Mouse (Mus musculus) bone marrow, adult 2 months (tissue): ENCODE data around the gene Megf11. TPM values are rescaled to one million over a fixed set of nuclear protein-coding genes. Genes with fewer than 3 reads are reported as not detected.

Experiments
- H3K27ac ChIP-seq: fragments of 200-500 bp; 2 replicates; pipeline ENCODE4 v1.5.1; 2012; ENCODE audit warnings: low read depth, mild to moderate bottlenecking, control low read depth, inconsistent platforms, low read length; ENCODE audit not compliant: control insufficient read depth, poor library complexity, insufficient read depth
- H3K4me1 ChIP-seq: fragments of 200-500 bp; 2 replicates; pipeline ENCODE4 v1.6.1; 2011; ENCODE audit warnings: low read length; ENCODE audit not compliant: control insufficient read depth, insufficient read depth
- H3K4me3 ChIP-seq: fragments of 200-500 bp; replicated peaks from 2 replicates; pipeline ENCODE3; 2011; ENCODE audit warnings: mild to moderate bottlenecking, low read depth, low read length, control low read depth; ENCODE audit not compliant: control insufficient read depth
- CTCF ChIP-seq: fragments of 200-500 bp; IDR thresholded peaks from 2 replicates; pipeline ENCODE4 v1.5.1; 2011; ENCODE audit warnings: low read length, control low read depth; ENCODE audit not compliant: control insufficient read depth, insufficient read depth
- POLR2A ChIP-seq: fragments of 200-500 bp; IDR thresholded peaks from 2 replicates; pipeline ENCODE4 v1.6.1; 2011; ENCODE audit warnings: low read depth, mild to moderate bottlenecking, control low read depth, low read length, borderline replicate concordance; ENCODE audit not compliant: control insufficient read depth
- WGBS: fragments of 180-500 bp; shearing (Covaris S2); methylation state at CpG from one replicate; pipeline ENCODE4 v1.1.7; 2018; 5-methylcytosine and 5-hydroxymethylcytosine counted together
- polyA plus RNA-seq: library from polyadenylated mRNA; stranded (reverse); fragments of >200 nt; gene quantifications from 2 replicates; pipeline ENCODE4 v1.2.4, GENCODE M21; 2011; ENCODE audit warnings: low replicate concordance; ENCODE audit not compliant: missing spikeins, insufficient read depth, insufficient read length

Gene Megf11
- polyA plus RNA-seq, 1 experiment = not detected

DNA sequence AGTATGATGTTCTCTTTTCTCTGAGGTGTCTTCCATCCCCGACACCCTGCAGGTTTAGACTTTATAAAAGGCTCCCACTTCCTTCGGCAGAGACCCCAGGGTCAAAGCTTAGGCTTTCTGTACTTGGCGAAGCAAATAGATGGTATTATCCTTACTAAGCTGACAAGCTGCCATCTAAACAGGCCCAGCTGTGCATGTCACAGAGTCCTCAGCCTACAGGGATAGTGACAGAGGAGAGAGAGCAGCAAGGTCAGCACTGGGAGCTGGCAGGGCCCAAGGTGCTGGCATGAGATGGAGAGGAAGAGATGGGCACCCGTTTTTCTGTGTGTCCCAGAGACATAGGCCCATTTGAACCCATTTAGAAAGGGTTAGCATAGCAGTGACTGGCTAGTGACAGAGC, 156.8 kb downstream of the Megf11 start:
- H3K4me1 ChIP-seq = no peaks in the 10 kb centered on the region
- 76% methylated on average over 4 of the region's 4 CpGs for WGBS
- TF ChIP-seq CTCF (no peak), POLR2A (no peak)
- H3K27ac ChIP-seq = no peak overlapping the region
- no peak overlapping the region for H3K4me3 ChIP-seq

DNA sequence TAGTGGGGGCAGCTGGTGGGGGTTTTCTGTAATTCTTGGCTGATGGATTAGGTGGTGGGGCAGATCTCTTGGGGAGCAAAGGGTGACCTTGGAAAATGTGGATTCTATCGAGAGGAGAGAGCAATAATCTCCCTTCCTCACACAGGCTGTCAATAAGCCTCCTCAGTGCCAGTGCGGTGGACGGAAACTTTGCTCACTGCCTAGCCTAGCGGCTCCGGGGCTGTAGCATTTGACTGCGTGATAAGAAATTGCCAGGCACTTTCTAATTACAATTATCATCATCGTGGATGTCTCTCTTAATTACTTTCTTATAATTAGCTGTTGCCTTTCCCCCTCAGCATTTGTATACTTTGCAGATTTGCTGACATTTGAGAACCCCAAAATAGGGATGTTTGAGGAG, 157.7 kb downstream of the Megf11 start:
- no peak overlapping the region for H3K4me3 ChIP-seq
- TF ChIP-seq POLR2A = no peak
- TF ChIP-seq CTCF = no peak
- H3K27ac ChIP-seq = no peak overlapping the region
- 54% methylated on average over 7 of the region's 7 CpGs for WGBS
- H3K4me1 ChIP-seq = no peaks in the 10 kb centered on the region

DNA sequence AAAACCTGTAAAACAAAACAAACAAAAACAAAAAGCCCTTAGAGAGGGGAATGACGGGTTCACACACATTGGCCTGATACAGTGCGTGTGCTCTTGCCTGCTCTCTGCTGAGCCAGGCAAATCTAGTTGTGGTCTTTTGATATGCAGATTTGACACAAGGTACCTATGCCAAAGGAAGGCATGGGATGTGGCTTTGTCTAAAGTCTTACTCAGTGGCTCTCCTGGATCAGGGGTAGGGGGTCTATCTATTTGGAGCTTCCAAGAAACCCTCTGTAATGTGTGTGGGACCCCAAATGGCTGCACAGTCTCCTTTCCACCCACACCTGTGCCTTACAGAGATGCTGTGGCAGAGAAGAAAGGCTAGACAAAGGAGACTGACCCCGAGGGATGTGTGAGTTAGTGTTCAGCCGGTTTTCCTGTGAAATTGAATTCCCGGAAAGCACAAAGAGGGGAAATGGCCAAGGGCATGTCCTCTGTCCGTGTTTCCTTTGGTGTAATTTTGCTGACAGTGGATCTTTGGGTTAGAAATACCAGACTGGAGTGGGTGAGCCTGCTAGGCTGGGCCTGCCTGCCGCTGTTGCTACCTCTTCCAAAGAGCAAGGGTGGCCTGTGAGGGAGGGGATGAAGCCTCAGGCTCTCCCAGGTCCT, 161.0 kb downstream of the Megf11 start:
- WGBS = 57% methylated on average over 7 of the region's 7 CpGs
- TF ChIP-seq POLR2A = no peak
- TF ChIP-seq CTCF = no peak

DNA sequence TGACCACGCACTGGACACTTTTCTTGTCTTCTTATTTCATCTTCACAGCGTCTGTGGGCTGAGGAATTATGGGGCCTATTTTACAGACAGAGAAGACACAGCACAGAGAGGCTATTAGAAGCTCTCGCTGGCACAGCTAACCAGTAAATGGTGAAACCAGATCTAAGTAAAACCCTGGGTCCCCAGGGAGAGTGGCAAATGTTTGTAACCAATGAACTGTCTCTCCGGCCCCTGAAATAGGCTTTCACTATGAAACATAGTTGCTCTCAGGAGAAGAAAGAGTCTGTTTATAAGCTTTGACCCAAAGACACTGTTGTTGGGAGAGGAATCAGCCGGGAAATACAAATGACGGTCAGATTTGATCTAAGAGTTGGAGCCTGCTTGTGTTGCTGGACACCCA, 162.9 kb downstream of the Megf11 start:
- Histone ChIP-seq H3K4me1 (no peaks in the 10 kb centered on the region), H3K4me3 (no peak overlapping the region), H3K27ac (no peak overlapping the region)
- 80% methylated on average over 6 of the region's 6 CpGs for WGBS
- no peak for TF ChIP-seq POLR2A
- TF ChIP-seq CTCF = no peak

More for the DNA sequence above, 161.0 kb downstream of the Megf11 start:
- Histone ChIP-seq H3K4me3 (no peak overlapping the region), H3K27ac (no peak overlapping the region), H3K4me1 (no peaks in the 10 kb centered on the region)

DNA sequence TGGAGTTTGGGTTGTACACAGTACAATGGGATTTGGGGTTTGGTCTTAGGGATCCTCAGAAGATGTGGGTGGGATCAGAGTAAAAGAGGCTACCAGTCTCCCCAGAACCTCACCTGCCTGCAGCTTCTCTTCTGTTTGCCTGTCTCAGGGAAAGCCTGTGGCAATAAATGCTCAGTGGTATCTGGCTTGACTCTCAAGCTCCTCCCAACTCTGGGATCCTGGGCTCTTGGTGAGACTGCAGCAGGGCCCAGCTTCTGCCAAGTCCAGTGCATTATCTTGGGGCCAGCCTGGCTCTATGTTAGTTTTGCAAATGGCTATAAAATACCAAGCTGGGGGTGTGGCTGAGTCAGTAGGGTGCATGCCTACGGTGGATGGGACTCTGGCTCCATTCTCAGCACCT, 165.9 kb downstream of the Megf11 start:
- Histone ChIP-seq H3K4me1 (no peaks in the 10 kb centered on the region), H3K4me3 (no peak overlapping the region), H3K27ac (no peak overlapping the region)
- WGBS = 68% methylated on average over 1 of the region's 1 CpGs
- TF ChIP-seq POLR2A (no peak), CTCF (no peak)

DNA sequence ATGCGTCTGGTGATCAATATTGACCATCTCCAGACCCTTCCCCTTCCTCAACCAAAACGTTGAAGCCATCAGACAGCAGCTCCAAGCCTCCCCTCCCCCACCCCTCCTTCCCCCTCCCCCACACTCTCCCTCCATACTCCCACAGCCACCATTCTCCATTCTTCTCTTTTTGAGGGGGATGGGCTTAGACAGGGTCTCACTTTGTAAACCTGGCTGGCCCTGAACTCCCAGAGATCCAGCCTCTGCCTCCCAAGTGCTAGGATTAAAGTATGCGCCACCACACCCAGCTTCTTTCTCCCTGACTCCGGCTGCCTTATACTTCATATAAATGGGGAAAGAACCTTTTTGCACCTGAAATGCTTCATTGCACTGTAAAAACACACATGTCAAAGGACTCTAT, 166.6 kb downstream of the Megf11 start:
- 65% methylated on average over 4 of the region's 4 CpGs for WGBS
- no peaks in the 10 kb centered on the region for H3K4me1 ChIP-seq
- no peak overlapping the region for H3K4me3 ChIP-seq
- H3K27ac ChIP-seq = no peak overlapping the region
- TF ChIP-seq CTCF = no peak
- no peak for TF ChIP-seq POLR2A

DNA sequence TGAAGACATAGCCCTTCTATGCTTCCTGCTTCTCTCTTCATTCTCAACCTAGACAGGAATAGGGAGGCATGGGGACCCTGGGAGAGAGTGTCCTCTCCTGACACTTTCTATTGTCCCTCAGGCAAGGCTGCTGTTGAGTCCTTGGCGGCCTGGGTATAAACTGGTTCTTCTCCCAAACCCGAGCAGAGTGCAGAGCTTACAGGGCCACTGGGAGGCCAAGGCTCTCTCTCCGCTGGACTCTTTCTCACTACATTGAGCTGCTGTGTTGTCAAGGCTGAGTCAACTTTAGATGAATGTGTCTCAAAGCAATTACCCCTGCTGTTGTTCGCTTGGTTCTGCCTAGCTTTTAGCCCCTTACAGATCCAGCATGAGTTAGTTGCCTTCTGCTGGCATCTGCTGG, 168.0 kb downstream of the Megf11 start:
- Histone ChIP-seq H3K4me3 (no peak overlapping the region), H3K4me1 (no peaks in the 10 kb centered on the region), H3K27ac (no peak overlapping the region)
- 83% methylated on average over 4 of the region's 4 CpGs for WGBS
- TF ChIP-seq POLR2A (no peak), CTCF (no peak)

DNA sequence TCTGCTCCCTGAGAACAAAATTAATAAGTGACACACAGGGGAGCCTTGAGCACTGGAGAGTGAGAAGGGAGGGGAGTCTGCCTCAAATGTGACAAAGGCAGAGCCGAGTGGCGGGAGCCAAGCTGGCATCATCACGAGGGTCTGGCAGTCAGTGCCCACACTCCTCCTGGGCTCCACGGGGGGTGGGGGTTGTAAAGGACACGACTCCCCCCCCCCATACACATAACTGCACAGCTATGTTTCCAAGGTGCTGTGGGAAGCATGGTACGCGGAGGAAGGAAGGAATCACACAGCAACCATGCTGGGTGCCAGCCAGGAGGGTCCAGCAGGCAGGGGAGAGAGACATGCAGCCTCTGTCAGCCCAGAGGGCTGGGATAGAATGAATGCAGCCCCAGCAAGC, 170.2 kb downstream of the Megf11 start:
- H3K4me3 ChIP-seq = no peak overlapping the region
- 72% methylated on average over 7 of the region's 7 CpGs for WGBS
- no peak for TF ChIP-seq CTCF
- no peak for TF ChIP-seq POLR2A
- H3K27ac ChIP-seq = no peak overlapping the region
- H3K4me1 ChIP-seq = no peaks in the 10 kb centered on the region

DNA sequence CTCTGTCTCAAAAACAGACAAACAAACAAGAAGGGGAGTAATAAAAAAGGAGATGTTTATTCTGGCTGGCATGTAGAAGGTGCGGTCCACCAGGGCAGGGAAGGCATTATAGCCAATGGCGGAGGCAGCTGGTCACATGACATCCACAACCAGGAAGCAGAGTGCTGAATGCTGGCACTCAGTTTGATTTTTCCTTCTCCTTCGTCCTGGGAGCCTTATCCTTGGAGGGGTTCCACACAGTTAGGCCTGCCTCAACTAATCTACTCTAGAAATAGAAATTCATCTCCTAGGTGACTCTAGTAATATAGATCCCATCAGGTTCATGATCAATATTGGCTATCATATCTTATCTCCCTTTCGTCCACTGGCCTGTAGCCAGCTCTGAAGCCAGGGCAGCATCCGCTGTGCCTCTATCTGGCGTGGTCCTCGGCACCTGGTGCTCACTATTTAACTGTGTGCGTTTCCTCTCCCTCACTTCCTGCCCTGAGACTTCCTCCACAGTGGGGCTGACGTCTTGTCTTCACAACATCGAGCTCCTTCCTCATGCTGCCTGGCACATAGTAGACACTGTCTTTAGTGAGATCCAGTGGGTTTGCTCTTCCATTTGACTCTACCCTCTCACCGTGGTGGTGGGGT, 171.8 kb downstream of the Megf11 start:
- Histone ChIP-seq H3K27ac (no peak overlapping the region), H3K4me1 (no peaks in the 10 kb centered on the region), H3K4me3 (no peak overlapping the region)
- TF ChIP-seq CTCF (no peak), POLR2A (no peak)
- WGBS = 31% methylated on average over 11 of the region's 11 CpGs
